Mouse (Mus musculus) stomach, embryonic 16.5 days (tissue): ENCODE measurements around the gene Tmem116. TPM values are rescaled to one million over a fixed set of nuclear protein-coding genes. Genes with fewer than 3 reads are reported as not detected.

Experiments used
- ATAC-seq: fragments of 200-750 bp; cut with Nextera tagmentation; 2 replicates; pipeline ENCODE4 v1.8.0; 2017; ENCODE audit warnings: moderate number of reproducible peaks, moderate TSS enrichment; ENCODE audit not compliant: insufficient read depth, low FRiP score
- H3K27ac ChIP-seq: fragments of 300-500 bp; sonication (generic); 2 replicates; pipeline ENCODE4 v1.5.1; 2014; ENCODE audit warnings: low read length
- H3K27me3 ChIP-seq: fragments of 300-500 bp; sonication (generic); 2 replicates; pipeline ENCODE4 v1.6.1; 2014; ENCODE audit warnings: low read length, control low read depth, mixed read lengths; ENCODE audit not compliant: control insufficient read depth, insufficient read depth
- H3K36me3 ChIP-seq: fragments of 300-500 bp; sonication (generic); 2 replicates; pipeline ENCODE4 v1.6.1; 2014; ENCODE audit warnings: low read length; ENCODE audit not compliant: control insufficient read depth, insufficient read depth
- H3K4me1 ChIP-seq: fragments of 300-500 bp; sonication (generic); 2 replicates; pipeline ENCODE4 v1.6.1; 2014; ENCODE audit warnings: low read length, control low read depth, mixed read lengths; ENCODE audit not compliant: control insufficient read depth, insufficient read depth
- H3K4me2 ChIP-seq: fragments of 300-500 bp; sonication (generic); 2 replicates; pipeline ENCODE4 v1.6.1; 2014; ENCODE audit warnings: low read depth, low read length, mixed read lengths
- H3K4me3 ChIP-seq: fragments of 300-500 bp; sonication (generic); replicated peaks from 2 replicates; pipeline ENCODE4 v1.5.1; 2014; ENCODE audit warnings: mild to moderate bottlenecking, low read length
- H3K9ac ChIP-seq: fragments of 300-500 bp; sonication (generic); 2 replicates; pipeline ENCODE4 v1.6.1; 2014; ENCODE audit warnings: low read length
- H3K9me3 ChIP-seq: fragments of 300-500 bp; sonication (generic); replicated peaks from 2 replicates; pipeline ENCODE4 v1.6.1; 2016; ENCODE audit warnings: low read length, control low read depth; ENCODE audit not compliant: control insufficient read depth
- WGBS: fragments of 180-500 bp; shearing (Covaris S2); extraction: QIAGEN DNeasy Blood & Tissue Kit; methylation state at CpG from one replicate; pipeline ENCODE4 v1.1.7; 2014; 5-methylcytosine and 5-hydroxymethylcytosine counted together
- polyA plus RNA-seq: library from polyadenylated mRNA; unstranded; fragments of >200 nt; fragmentation: Nextera tagmentation; extraction: Ambion mirVana; gene quantifications from 2 replicates; pipeline ENCODE4 v1.2.1, GENCODE M21; 2015

Tmem116 gene
- polyA plus RNA-seq, 1 experiment from 2014 or later: 4.5 TPM

- WGBS: 84% methylated on average over 16 of the region's 16 CpGs
- H3K27me3 ChIP-seq: no peaks in the 10 kb centered on the region
- H3K4me2 ChIP-seq: no peak overlapping the region
- H3K27ac ChIP-seq: no peak overlapping the region
- H3K9ac ChIP-seq: no peak overlapping the region
- ATAC-seq: peak; percentile 55; the same call in 1 of the 2 replicates
- no peak overlapping the region for H3K4me3 ChIP-seq
- no peaks in the 10 kb centered on the region for H3K9me3 ChIP-seq
- no peaks in the 10 kb centered on the region for H3K36me3 ChIP-seq
- 0 out of 2 replicates have a peak, but pooled peaks cover 4% of the 10 kb centered on the region for H3K4me1 ChIP-seq
Measured at GRCm38 (mm10) chr5:121566035-121566681, 114.5 kb downstream of the Tmem116 start.

GRCm38 (mm10) chr5:121569881-121570420 is 118.3 kb downstream of the Tmem116 start:
- H3K36me3 ChIP-seq: no peaks in the 10 kb centered on the region

GRCm38 (mm10) chr5:121570787-121571186 is 119.1 kb downstream of the Tmem116 start:
- Histone ChIP-seq H3K4me3 (no peak overlapping the region), H3K9me3 (no peaks in the 10 kb centered on the region), H3K27me3 (no peaks in the 10 kb centered on the region), H3K4me2 (no peak overlapping the region), H3K4me1 (no peaks in the 10 kb centered on the region), H3K9ac (no peak overlapping the region), H3K27ac (no peak overlapping the region), H3K36me3 (no peaks in the 10 kb centered on the region)
- no peak for ATAC-seq
- WGBS: 44% methylated on average over 1 of the region's 1 CpGs

More at GRCm38 (mm10) chr5:121569881-121570420, 118.3 kb downstream of the Tmem116 start:
- Histone ChIP-seq H3K9me3 (no peaks in the 10 kb centered on the region), H3K27me3 (no peaks in the 10 kb centered on the region), H3K27ac (no peak overlapping the region), H3K4me2 (no peak overlapping the region), H3K4me1 (no peaks in the 10 kb centered on the region), H3K9ac (no peak overlapping the region), H3K4me3 (no peak overlapping the region)
- no peak for ATAC-seq
- 73% methylated on average over 8 of the region's 9 CpGs for WGBS

Other genes with a start within 250 kb of the Tmem116 start
- gene Rpl6, start 247.4 kb upstream of the Tmem116 start, polyA plus RNA-seq: 510 and 591 TPM in 2 replicates
- 3.7 and 4.1 TPM in 2 replicates for gene Hectd4, start 231.7 kb upstream of the Tmem116 start, polyA plus RNA-seq
- gene Trafd1, start 66.3 kb upstream of the Tmem116 start, polyA plus RNA-seq: 74.7 and 77.1 TPM in 2 replicates
- gene Naa25, start 54.0 kb upstream of the Tmem116 start, polyA plus RNA-seq: 43.4 and 45.8 TPM in 2 replicates
- gene Erp29, start 613 bp downstream of the Tmem116 start, polyA plus RNA-seq: 185 and 207 TPM in 2 replicates
- 0.10 TPM in 1 of 2 replicates, not detected in the other for gene Adam1b, start 51.5 kb downstream of the Tmem116 start, polyA plus RNA-seq
- 0.81 and 1.3 TPM in 2 replicates for gene Adam1a, start 93.6 kb downstream of the Tmem116 start, polyA plus RNA-seq
- gene Gm42878, start 93.6 kb downstream of the Tmem116 start, polyA plus RNA-seq: 0.54 TPM in 1 of 2 replicates, not detected in the other
- gene Mapkapk5, start 94.0 kb downstream of the Tmem116 start, polyA plus RNA-seq: 44.3 and 45.7 TPM in 2 replicates
- 224 and 249 TPM in 2 replicates for gene Aldh2, start 141.9 kb downstream of the Tmem116 start, polyA plus RNA-seq
- gene Acad12, start 167.0 kb downstream of the Tmem116 start, polyA plus RNA-seq: 2.6 and 2.8 TPM in 2 replicates
- gene Acad10, start 208.6 kb downstream of the Tmem116 start, polyA plus RNA-seq: 3.5 and 5.6 TPM in 2 replicates
- gene Brap, start 208.7 kb downstream of the Tmem116 start, polyA plus RNA-seq: 29.5 and 34.5 TPM in 2 replicates